Mouse (Mus musculus) CD4-positive, CD25-positive, alpha-beta regulatory T cell, adult 2 months (primary cell): ENCODE data around the gene Ube2i.
A peak's percentile ranks its signal among the peaks of the same experiment; 100 is the strongest.
"Not testable (repeated sequence)": the region's sequence is repeated elsewhere in the genome, so short reads cannot be mapped to it uniquely, and the experiment has no call there.

Experiments used
- DNase-seq: peaks from one replicate; pipeline ENCODE4 v3.0.0-alpha.2; 2012; ENCODE audit warnings: low read depth, low spot score

The Ube2i gene

GRCm38 (mm10) chr17:25253760-25254159, 20.7 kb downstream of the Ube2i start:
- no peak for DNase-seq

- DNase-seq = no peak
These were observed 21.8 kb downstream of the Ube2i start for GRCm38 (mm10) chr17:25252643-25253042.

GRCm38 (mm10) chr17:25250181-25250835, 24.1 kb downstream of the Ube2i start:
- no peak for DNase-seq

GRCm38 (mm10) chr17:25248033-25248750, 26.2 kb downstream of the Ube2i start:
- DNase-seq = peak; percentile 44

- DNase-seq = no peak
These were observed 30.2 kb downstream of the Ube2i start for GRCm38 (mm10) chr17:25244239-25244638.

GRCm38 (mm10) chr17:25243131-25243780, 31.2 kb downstream of the Ube2i start:
- DNase-seq = no peak

- DNase-seq = peak; percentile 92
These were observed 34.5 kb downstream of the Ube2i start, which contains the start of the genes Gnptg and Tsr3 for GRCm38 (mm10) chr17:25239695-25240636. TSS of gene Gnptg (minus strand) at chr17:25240124. TSS of gene Tsr3 (plus strand) at chr17:25240170.

GRCm38 (mm10) chr17:25235635-25236034, 38.8 kb downstream of the Ube2i start:
- no peak for DNase-seq

GRCm38 (mm10) chr17:25231621-25232020, 42.8 kb downstream of the Ube2i start:
- DNase-seq = not testable (repeated sequence)

GRCm38 (mm10) chr17:25230700-25231099, 43.7 kb downstream of the Ube2i start:
- DNase-seq = no peak

- not testable (repeated sequence) for DNase-seq
These were observed 44.3 kb downstream of the Ube2i start for GRCm38 (mm10) chr17:25230014-25230655.

GRCm38 (mm10) chr17:25227991-25228390, 46.4 kb downstream of the Ube2i start:
- no peak for DNase-seq

- no peak for DNase-seq
These were observed 48.8 kb downstream of the Ube2i start for GRCm38 (mm10) chr17:25225659-25226058.

GRCm38 (mm10) chr17:25224586-25225222, 49.7 kb downstream of the Ube2i start:
- peak; percentile 78 for DNase-seq

GRCm38 (mm10) chr17:25222951-25223601, 51.3 kb downstream of the Ube2i start:
- peak; percentile 39 for DNase-seq

- DNase-seq = peak; percentile 55
These were observed 51.9 kb downstream of the Ube2i start for GRCm38 (mm10) chr17:25222504-25222940.

GRCm38 (mm10) chr17:25221821-25222503, 52.5 kb downstream of the Ube2i start:
- peak; percentile 88 for DNase-seq

GRCm38 (mm10) chr17:25220746-25221145, 53.7 kb downstream of the Ube2i start:
- DNase-seq = no peak
